Mouse (Mus musculus) brown adipose tissue, adult 24 weeks (tissue): ENCODE data around the gene Rassf4. TPM values are rescaled to one million over a fixed set of nuclear protein-coding genes. Genes with fewer than 3 reads are reported as not detected.

ENCODE experiments used
- polyA plus RNA-seq: library from polyadenylated mRNA; stranded (reverse); fragments of >200 nt; gene quantifications from 2 replicates; pipeline ENCODE4 v1.2.4, GENCODE M21; 2012; ENCODE audit not compliant: missing spikeins, insufficient read depth, insufficient read length

Gene Rassf4
- polyA plus RNA-seq, 1 experiment = 3.6 TPM

Other genes starting within 250 kb of the Rassf4 start
- 1.3 and 2.8 TPM in 2 replicates for gene Alox5, start 212.8 kb downstream of the Rassf4 start, polyA plus RNA-seq
- gene Olfr211, start 184.9 kb downstream of the Rassf4 start, polyA plus RNA-seq = not detected in 2 replicates
- gene Olfr212, start 167.4 kb downstream of the Rassf4 start, polyA plus RNA-seq = not detected in 2 replicates
- not detected in 2 replicates for gene Olfr213, start 135.5 kb downstream of the Rassf4 start, polyA plus RNA-seq
- gene Gm5580, start 122.8 kb downstream of the Rassf4 start, polyA plus RNA-seq = not detected in 2 replicates
- gene Olfr214, start 119.7 kb downstream of the Rassf4 start, polyA plus RNA-seq = not detected in 2 replicates
- not detected in 2 replicates for gene Olfr215, start 89.8 kb downstream of the Rassf4 start, polyA plus RNA-seq
- 10.3 and 10.9 TPM in 2 replicates for gene Zfp422, start 45.0 kb downstream of the Rassf4 start, polyA plus RNA-seq
- gene Depp1, start 23.3 kb downstream of the Rassf4 start, polyA plus RNA-seq = 39.6 and 45.2 TPM in 2 replicates
- not detected in 2 replicates for gene Tmem72, start 43.0 kb upstream of the Rassf4 start, polyA plus RNA-seq